8 mouse cellular contexts compared by ENCODE assay signal in genomic region chr5:37752027-37752967, GRCm38 (mm10). TPM values are rescaled to one million over a fixed set of nuclear protein-coding genes. Genes with fewer than 3 reads are reported as not detected.
A peak's percentile ranks its signal among the peaks of the same experiment; 100 is the strongest.
DNase-seq lines count a peak whose midpoint lies in the region; ATAC-seq and TF ChIP-seq lines count a peak whose summit lies in the region.

No protein-coding gene starts in this region.

- H3K4me2 ChIP-seq in embryonic facial prominence, embryonic 15.5 days (replicated peaks), result no peak overlapping the region
- no peak overlapping the region for H3K4me2 ChIP-seq in heart, embryonic 16.5 days (ENCODE audit: low read depth, low read length)
- H3K4me2 ChIP-seq in liver, embryonic 14.5 days (ENCODE audit: low read depth), result no peak overlapping the region

- no peak for TF ChIP-seq EP300 in liver, embryonic 14.5 days (IDR thresholded peaks at IDR 0.05; ENCODE audit: low read depth)

- peaks cover 13% of the 10 kb centered on the region for H3K27me3 ChIP-seq in C2C12 (ENCODE audit: control insufficient read depth, insufficient read depth, insufficient read length)
- no peaks in the 10 kb centered on the region for H3K27me3 ChIP-seq in embryonic facial prominence, embryonic 15.5 days
- no peaks in the 10 kb centered on the region for H3K27me3 ChIP-seq in heart, embryonic 16.5 days (ENCODE audit: control insufficient read depth, insufficient read depth, low read length)
- no peaks in the 10 kb centered on the region for H3K27me3 ChIP-seq in liver, embryonic 14.5 days (ENCODE audit: control insufficient read depth, insufficient read depth, low read length)

- H3K36me3 ChIP-seq in C2C12 (ENCODE audit: control insufficient read depth, insufficient read depth), result no peaks in the 10 kb centered on the region
- H3K36me3 ChIP-seq in embryonic facial prominence, embryonic 15.5 days, result no peaks in the 10 kb centered on the region
- H3K36me3 ChIP-seq in heart, embryonic 16.5 days (ENCODE audit: control insufficient read depth, insufficient read depth), result no peaks in the 10 kb centered on the region
- no peaks in the 10 kb centered on the region for H3K36me3 ChIP-seq in liver, embryonic 14.5 days (replicated peaks; ENCODE audit: control insufficient read depth, insufficient read depth, low read depth)

- H3ac ChIP-seq in C2C12 (ENCODE audit: control insufficient read depth, insufficient read length, low read depth), result no peak overlapping the region

- no peak for TF ChIP-seq POLR2A in bone marrow macrophage, adult 2 months (IDR thresholded peaks at IDR 0.05; ENCODE audit: borderline replicate concordance, low read depth, low read length)

- H3K4me1 ChIP-seq in bone marrow macrophage, adult 2 months (ENCODE audit: control insufficient read depth, insufficient read depth, low read length), result no peaks in the 10 kb centered on the region
- H3K4me1 ChIP-seq in embryonic facial prominence, embryonic 15.5 days, result 0 out of 2 replicates have a peak, but pooled peaks cover 3% of the 10 kb centered on the region
- H3K4me1 ChIP-seq in heart, embryonic 16.5 days (ENCODE audit: control insufficient read depth, insufficient read depth, low read length), result no peaks in the 10 kb centered on the region
- H3K4me1 ChIP-seq in liver, embryonic 14.5 days (replicated peaks; ENCODE audit: control insufficient read depth in 2 of 2, insufficient read depth in 2 of 2, low read length in 1 of 2), result no peaks in the 10 kb centered on the region

- TF ChIP-seq CTCF in C2C12 (IDR thresholded peaks at IDR 0.05; ENCODE audit: control insufficient read depth, insufficient read depth, insufficient read length), result peak; percentile 61
- peak; percentile 31 for TF ChIP-seq CTCF in bone marrow macrophage, adult 2 months (IDR thresholded peaks at IDR 0.05; ENCODE audit: low read depth, low read length)
- peak; percentile 76 for TF ChIP-seq CTCF in liver, embryonic 14.5 days (IDR thresholded peaks at IDR 0.05; ENCODE audit: low read depth)

- DNase-seq in kidney, postnatal 10 days, result peak; percentile 80
- DNase-seq in liver, embryonic 14.5 days (ENCODE audit: low read depth in 3 of 3, low spot score in 3 of 3), result no peak
- DNase-seq in ovary, postnatal 14 days (ENCODE audit: low spot score), result peak; percentile 52
- no peak for DNase-seq in spleen, postnatal 14 days (ENCODE audit: low spot score in 2 of 2)

- ATAC-seq in embryonic facial prominence, embryonic 15.5 days (ENCODE audit: insufficient number of reproducible peaks, low FRiP score, low TSS enrichment, low read depth), result peak; percentile 60; the same call in 1 of the 2 replicates
- ATAC-seq in heart, embryonic 16.5 days (replicated peaks; ENCODE audit: extremely low read depth, insufficient read depth, low FRiP score), result 0 out of 2 replicates have a peak, but pooled peaks have one; percentile 55
- no peak for ATAC-seq in liver, embryonic 14.5 days (ENCODE audit: insufficient read depth)

- no peaks in the 10 kb centered on the region for H3K9me3 ChIP-seq in embryonic facial prominence, embryonic 15.5 days (replicated peaks)
- H3K9me3 ChIP-seq in heart, embryonic 16.5 days (replicated peaks; ENCODE audit: control insufficient read depth, low read length), result no peaks in the 10 kb centered on the region
- H3K9me3 ChIP-seq in liver, embryonic 14.5 days (ENCODE audit: control insufficient read depth, low read length), result no peaks in the 10 kb centered on the region

- no peak overlapping the region for H3K27ac ChIP-seq in bone marrow macrophage, adult 2 months (ENCODE audit: insufficient read depth, low read depth, low read length)
- no peak overlapping the region for H3K27ac ChIP-seq in embryonic facial prominence, embryonic 15.5 days (replicated peaks)
- no peak overlapping the region for H3K27ac ChIP-seq in heart, embryonic 16.5 days (ENCODE audit: low read length)
- no peak overlapping the region for H3K27ac ChIP-seq in liver, embryonic 14.5 days

- no peaks in the 10 kb centered on the region for H3K79me2 ChIP-seq in C2C12 (ENCODE audit: control insufficient read depth, insufficient read depth)

- WGBS in embryonic facial prominence, embryonic 15.5 days, result 59% methylated on average over 8 of the region's 8 CpGs
- 58% methylated on average over 8 of the region's 8 CpGs for WGBS in heart, embryonic 16.5 days
- WGBS in liver, embryonic 14.5 days (ENCODE audit: insufficient replicate concordance), result 50% methylated on average over 8 of the region's 8 CpGs

- H3K79me3 ChIP-seq in C2C12 (ENCODE audit: low read depth), result no peaks in the 10 kb centered on the region

- H3K4me3 ChIP-seq in C2C12 (ENCODE audit: insufficient read depth, poor library complexity, severe bottlenecking), result no peak overlapping the region
- no peak overlapping the region for H3K4me3 ChIP-seq in bone marrow macrophage, adult 2 months (ENCODE audit: insufficient read depth, low read length)
- H3K4me3 ChIP-seq in embryonic facial prominence, embryonic 15.5 days (replicated peaks), result no peak overlapping the region
- no peak overlapping the region for H3K4me3 ChIP-seq in heart, embryonic 16.5 days (ENCODE audit: low read length)
- no peak overlapping the region for H3K4me3 ChIP-seq in liver, embryonic 14.5 days (ENCODE audit: insufficient read depth in 1 of 2, low read depth in 2 of 2, low read length in 2 of 2)

- H3K9ac ChIP-seq in embryonic facial prominence, embryonic 15.5 days, result no peak overlapping the region
- H3K9ac ChIP-seq in heart, embryonic 16.5 days (ENCODE audit: low read length), result no peak overlapping the region
- no peak overlapping the region for H3K9ac ChIP-seq in liver, embryonic 14.5 days (replicated peaks)

TF ChIP-seq in C2C12, 6 proteins besides CTCF, POLR2A, EP300 and RAD21:
- TF ChIP-seq MYOD1 (IDR thresholded peaks at IDR 0.05; ENCODE audit: control insufficient read depth, insufficient read length, low read depth), result no peak
- TF ChIP-seq USF1 (IDR thresholded peaks at IDR 0.05; ENCODE audit: low read depth), result no peak
- TF ChIP-seq MYOG (IDR thresholded peaks at IDR 0.05; ENCODE audit: control insufficient read depth, extremely low read depth, insufficient read length), result no peak
- no peak for TF ChIP-seq CEBPB (IDR thresholded peaks at IDR 0.05; ENCODE audit: low read depth)
- TF ChIP-seq FOSL1 (IDR thresholded peaks at IDR 0.05; ENCODE audit: insufficient read depth, low read length, poor library complexity, severe bottlenecking), result no peak

RNA-seq across cellular contexts. Expression of gene Cytl1, which starts 17.0 kb away (rescaled TPM):
- not detected for polyA plus RNA-seq in C2C12 (2012; fragmentation: generic; extraction: Trizol)
- not detected in 2 replicates for polyA plus RNA-seq in bone marrow macrophage, adult 2 months (2012; ENCODE audit: insufficient read depth, insufficient read length, missing spikeins)
- 41.4 and 55.6 TPM in 2 replicates for polyA plus RNA-seq in embryonic facial prominence, embryonic 15.5 days (2015; fragmentation: Nextera tagmentation; extraction: Ambion mirVana)
- 16.5 and 20.7 TPM in 2 replicates for polyA plus RNA-seq in heart, embryonic 16.5 days (2015; fragmentation: Nextera tagmentation; extraction: Ambion mirVana)
- 0.15 TPM in 1 of 2 replicates, not detected in the other for polyA plus RNA-seq in liver, embryonic 14.5 days (2012; rRNA removed)
- not detected in 2 replicates for polyA plus RNA-seq in liver, embryonic 14.5 days (2014; fragmentation: Nextera tagmentation; extraction: Ambion mirVana)

RNA-seq across cellular contexts. Expression of gene Stk32b, which starts 35.3 kb away (rescaled TPM):
- polyA plus RNA-seq in C2C12 (2012; fragmentation: generic; extraction: Trizol), result not detected
- polyA plus RNA-seq in bone marrow macrophage, adult 2 months (2012; ENCODE audit: insufficient read depth, insufficient read length, missing spikeins), result not detected in 2 replicates
- 2.5 and 3.3 TPM in 2 replicates for polyA plus RNA-seq in embryonic facial prominence, embryonic 15.5 days (2015; fragmentation: Nextera tagmentation; extraction: Ambion mirVana)
- polyA plus RNA-seq in heart, embryonic 16.5 days (2015; fragmentation: Nextera tagmentation; extraction: Ambion mirVana), result 0.60 and 0.79 TPM in 2 replicates
- 0.70 and 1.1 TPM in 2 replicates for polyA plus RNA-seq in liver, embryonic 14.5 days (2012; rRNA removed)
- polyA plus RNA-seq in liver, embryonic 14.5 days (2014; fragmentation: Nextera tagmentation; extraction: Ambion mirVana), result 0.64 and 0.70 TPM in 2 replicates

Comparison
In these comparisons a context has a peak if more than half of its experiments do, and no peak if none do; other contexts are left out.
1. DNase-seq: peak in kidney, postnatal 10 days (single experiment) and ovary, postnatal 14 days (single experiment); none in liver, embryonic 14.5 days (0 of 3) and spleen, postnatal 14 days (0 of 2).
2. RNA of gene Cytl1, which starts 17.0 kb away (polyA plus RNA-seq): 41.4 to 55.6 TPM in embryonic facial prominence, embryonic 15.5 days and 16.5 to 20.7 TPM in heart, embryonic 16.5 days; 0.15 TPM in liver, embryonic 14.5 days, not detected in C2C12 (single experiment) and not detected in bone marrow macrophage, adult 2 months; every median in the first group is over 10 times any median in the second.
3. Peak in every context shown above with its lines, with median percentiles within 50 percentile points of each other: CTCF ChIP-seq.